Mouse (Mus musculus): ENCODE data around the gene Pomt1. TPM values are rescaled to one million over a fixed set of nuclear protein-coding genes. Genes with fewer than 3 reads are reported as not detected.
A peak's percentile ranks its signal among the peaks of the same experiment; 100 is the strongest.

The Pomt1 gene
- polyA plus RNA-seq, 2 experiments, result 22.9 to 36.4 TPM

DNA sequence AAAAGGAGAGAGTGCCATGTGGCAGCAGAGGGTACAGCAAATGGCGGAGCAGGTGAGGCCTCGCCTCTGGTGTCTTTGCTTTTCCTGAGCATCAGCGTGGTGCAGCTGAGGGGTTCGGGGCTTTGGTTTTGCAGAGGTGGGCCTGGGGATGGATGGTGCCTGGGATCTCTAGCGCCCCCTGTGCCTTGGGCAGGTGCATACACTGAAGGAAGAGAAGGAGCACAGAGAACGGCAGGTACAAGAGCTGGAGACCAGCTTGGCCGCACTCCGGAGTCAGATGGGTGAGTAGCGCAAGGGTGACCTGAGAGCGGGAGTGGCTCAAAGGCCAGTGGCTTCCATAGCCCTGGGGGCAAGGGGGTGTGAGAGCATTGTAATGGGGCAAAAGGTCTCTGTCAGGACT, 66.6 kb downstream of the Pomt1 start:
- no peak overlapping the region for H3K27ac ChIP-seq (replicated peaks; ENCODE audit: low read depth, low read length)
- no peaks in the 10 kb centered on the region for H3K27me3 ChIP-seq (ENCODE audit: control insufficient read depth, insufficient read depth, low read length)
- no peak overlapping the region for H3K4me2 ChIP-seq (replicated peaks; ENCODE audit: low read depth, low read length, severe bottlenecking)
- H3K4me1 ChIP-seq (ENCODE audit: control insufficient read depth, insufficient read depth, low read length), result no peaks in the 10 kb centered on the region
- 92% methylated on average over 9 of the region's 10 CpGs for WGBS
- no peaks in the 10 kb centered on the region for H3K9me3 ChIP-seq (ENCODE audit: control insufficient read depth, low read length)
- peaks cover 96% of the 10 kb centered on the region for H3K36me3 ChIP-seq (ENCODE audit: control insufficient read depth, insufficient read depth, low read length)
- ATAC-seq (ENCODE audit: low FRiP score, low read depth) (no peak), DNase-seq (ENCODE audit: low spot score) (no peak)
- H3K4me3 ChIP-seq (replicated peaks; ENCODE audit: low read length), result no peak overlapping the region
- H3K9ac ChIP-seq (ENCODE audit: low read depth, low read length, severe bottlenecking), result no peak overlapping the region
- TF ChIP-seq POLR2A (IDR thresholded peaks at IDR 0.05; ENCODE audit: borderline replicate concordance, extremely low read depth, insufficient read depth, insufficient read length), result no peak

DNA sequence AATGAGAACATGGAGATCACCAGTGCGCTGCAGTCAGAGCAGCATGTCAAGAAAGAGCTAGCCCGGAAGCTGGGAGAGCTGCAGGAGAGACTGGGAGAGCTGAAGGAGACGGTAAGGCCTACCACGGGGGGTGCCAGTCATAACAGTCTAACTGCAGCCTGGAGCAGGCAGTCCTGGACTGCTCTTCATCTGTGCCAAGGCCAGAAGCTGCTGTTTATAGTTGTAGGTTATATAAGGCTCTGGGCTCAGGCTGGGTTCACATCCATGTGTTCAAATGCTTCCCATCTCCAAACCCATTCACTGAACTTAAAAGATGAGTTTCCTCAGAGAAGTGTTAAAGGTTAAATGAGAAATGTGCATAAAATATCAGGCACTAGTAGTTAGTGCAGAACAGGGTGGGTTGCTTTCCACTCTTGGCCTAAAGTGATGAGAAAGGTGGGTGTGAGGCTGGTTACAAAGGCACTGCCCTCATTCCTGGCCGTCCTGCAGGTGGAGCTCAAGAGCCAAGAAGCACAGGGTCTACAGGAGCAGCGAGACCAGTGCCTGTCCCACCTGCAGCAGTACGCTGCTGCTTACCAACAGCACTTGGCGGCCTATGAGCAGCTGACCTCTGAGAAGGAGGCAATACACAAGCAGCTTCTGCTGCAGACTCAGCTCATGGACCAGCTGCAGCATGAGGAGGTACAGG, 67.9 kb downstream of the Pomt1 start:
- Histone ChIP-seq H3K27ac (replicated peaks; ENCODE audit: low read depth, low read length) (no peak overlapping the region), H3K36me3 (ENCODE audit: control insufficient read depth, insufficient read depth, low read length) (peaks cover 96% of the 10 kb centered on the region), H3K9me3 (ENCODE audit: control insufficient read depth, low read length) (no peaks in the 10 kb centered on the region), H3K9ac (ENCODE audit: low read depth, low read length, severe bottlenecking) (no peak overlapping the region), H3K4me3 (replicated peaks; ENCODE audit: low read length) (no peak overlapping the region), H3K4me1 (ENCODE audit: control insufficient read depth, insufficient read depth, low read length) (no peaks in the 10 kb centered on the region), H3K27me3 (ENCODE audit: control insufficient read depth, insufficient read depth, low read length) (no peaks in the 10 kb centered on the region), H3K4me2 (replicated peaks; ENCODE audit: low read depth, low read length, severe bottlenecking) (no peak overlapping the region)
- ATAC-seq (ENCODE audit: low FRiP score, low read depth) (peak; percentile 51), DNase-seq (ENCODE audit: low spot score) (peak; percentile 42)
- no peak for TF ChIP-seq POLR2A (IDR thresholded peaks at IDR 0.05; ENCODE audit: borderline replicate concordance, extremely low read depth, insufficient read depth, insufficient read length)
- 48% methylated on average over 8 of the region's 8 CpGs for WGBS

Other genes starting within 250 kb of the Pomt1 start
- gene Fam78a, start 151.7 kb upstream of the Pomt1 start, polyA plus RNA-seq (2012; rRNA removed), result 6.4 and 6.6 TPM in 2 replicates
- gene Fam78a, start 151.7 kb upstream of the Pomt1 start, polyA plus RNA-seq (2014; fragmentation: Nextera tagmentation; extraction: Ambion mirVana), result 5.1 and 5.9 TPM in 2 replicates
- 11.7 and 15.1 TPM in 2 replicates for gene Plpp7, start 141.1 kb upstream of the Pomt1 start, polyA plus RNA-seq (2012; rRNA removed)
- 8.9 and 10.0 TPM in 2 replicates for gene Plpp7, start 141.1 kb upstream of the Pomt1 start, polyA plus RNA-seq (2014; fragmentation: Nextera tagmentation; extraction: Ambion mirVana)
- 74.6 and 92.4 TPM in 2 replicates for gene Prrc2b, start 85.5 kb upstream of the Pomt1 start, polyA plus RNA-seq (2012; rRNA removed)
- gene Prrc2b, start 85.5 kb upstream of the Pomt1 start, polyA plus RNA-seq (2014; fragmentation: Nextera tagmentation; extraction: Ambion mirVana), result 78.2 and 78.3 TPM in 2 replicates
- gene Uck1, start 23.6 kb downstream of the Pomt1 start, polyA plus RNA-seq (2012; rRNA removed), result 64.8 and 69.4 TPM in 2 replicates
- gene Uck1, start 23.6 kb downstream of the Pomt1 start, polyA plus RNA-seq (2014; fragmentation: Nextera tagmentation; extraction: Ambion mirVana), result 59.9 and 67.8 TPM in 2 replicates
- 56.4 and 63.1 TPM in 2 replicates for gene Golga2, start 50.8 kb downstream of the Pomt1 start, polyA plus RNA-seq (2012; rRNA removed)
- 32.4 and 33.3 TPM in 2 replicates for gene Golga2, start 50.8 kb downstream of the Pomt1 start, polyA plus RNA-seq (2014; fragmentation: Nextera tagmentation; extraction: Ambion mirVana)
- 272 and 324 TPM in 2 replicates for gene Swi5, start 51.5 kb downstream of the Pomt1 start, polyA plus RNA-seq (2012; rRNA removed)
- 221 and 244 TPM in 2 replicates for gene Swi5, start 51.5 kb downstream of the Pomt1 start, polyA plus RNA-seq (2014; fragmentation: Nextera tagmentation; extraction: Ambion mirVana)
- gene Ciz1, start 115.7 kb downstream of the Pomt1 start, polyA plus RNA-seq (2012; rRNA removed), result 196 and 266 TPM in 2 replicates
- gene Ciz1, start 115.7 kb downstream of the Pomt1 start, polyA plus RNA-seq (2014; fragmentation: Nextera tagmentation; extraction: Ambion mirVana), result 39.5 and 46.5 TPM in 2 replicates
- gene Dnm1, start 116.7 kb downstream of the Pomt1 start, polyA plus RNA-seq (2012; rRNA removed), result 318 and 459 TPM in 2 replicates
- 46.0 and 60.1 TPM in 2 replicates for gene Dnm1, start 116.7 kb downstream of the Pomt1 start, polyA plus RNA-seq (2014; fragmentation: Nextera tagmentation; extraction: Ambion mirVana)
- gene 1110008P14Rik, start 145.3 kb downstream of the Pomt1 start, polyA plus RNA-seq (2012; rRNA removed), result 51.3 and 76.1 TPM in 2 replicates
- gene 1110008P14Rik, start 145.3 kb downstream of the Pomt1 start, polyA plus RNA-seq (2014; fragmentation: Nextera tagmentation; extraction: Ambion mirVana), result 55.3 and 66.9 TPM in 2 replicates
- 1.3 and 2.4 TPM in 2 replicates for gene Lcn2, start 151.7 kb downstream of the Pomt1 start, polyA plus RNA-seq (2012; rRNA removed)
- 0.97 and 2.8 TPM in 2 replicates for gene Lcn2, start 151.7 kb downstream of the Pomt1 start, polyA plus RNA-seq (2014; fragmentation: Nextera tagmentation; extraction: Ambion mirVana)
- gene Ptges2, start 159.3 kb downstream of the Pomt1 start, polyA plus RNA-seq (2012; rRNA removed), result 29.3 and 30.5 TPM in 2 replicates
- 26.5 and 30.3 TPM in 2 replicates for gene Ptges2, start 159.3 kb downstream of the Pomt1 start, polyA plus RNA-seq (2014; fragmentation: Nextera tagmentation; extraction: Ambion mirVana)
- 4.5 and 5.1 TPM in 2 replicates for gene Naif1, start 213.9 kb downstream of the Pomt1 start, polyA plus RNA-seq (2012; rRNA removed)
- 4.2 and 5.4 TPM in 2 replicates for gene Naif1, start 213.9 kb downstream of the Pomt1 start, polyA plus RNA-seq (2014; fragmentation: Nextera tagmentation; extraction: Ambion mirVana)
- 17.4 and 19.2 TPM in 2 replicates for gene Slc25a25, start 214.9 kb downstream of the Pomt1 start, polyA plus RNA-seq (2012; rRNA removed)
- gene Slc25a25, start 214.9 kb downstream of the Pomt1 start, polyA plus RNA-seq (2014; fragmentation: Nextera tagmentation; extraction: Ambion mirVana), result 12.7 and 15.1 TPM in 2 replicates

All from limb, embryonic 14.5 days (tissue).